Mouse (Mus musculus) myocyte (in vitro differentiated cells): ENCODE results near the gene Ssh2. TPM values are rescaled to one million over a fixed set of nuclear protein-coding genes. Genes with fewer than 3 reads are reported as not detected.
A peak's percentile ranks its signal among the peaks of the same experiment; 100 is the strongest.

Source experiments
- H3K27me3 ChIP-seq: one replicate; pipeline ENCODE4 v1.6.1; 2011; ENCODE audit not compliant: control insufficient read depth, insufficient read depth, insufficient read length
- H3K36me3 ChIP-seq: one replicate; pipeline ENCODE4 v1.6.1; 2011; ENCODE audit not compliant: control insufficient read depth, insufficient read depth
- H3K4me2 ChIP-seq: one replicate; pipeline ENCODE4 v1.6.1; 2011; ENCODE audit warnings: low read depth, control low read depth
- H3K4me3 ChIP-seq: one replicate; pipeline ENCODE4 v1.5.1; 2011; ENCODE audit warnings: mild to moderate bottlenecking, control low read depth, moderate library complexity
- H3K79me2 ChIP-seq: one replicate; pipeline ENCODE4 v1.6.1; 2011; ENCODE audit not compliant: control insufficient read depth, insufficient read depth
- H3ac ChIP-seq: one replicate; pipeline ENCODE4 v1.6.1; 2011; ENCODE audit not compliant: control insufficient read depth, insufficient read length
- CEBPB ChIP-seq: IDR thresholded peaks from 2 replicates; pipeline ENCODE4 v1.6.1; 2011; ENCODE audit warnings: mild to moderate bottlenecking, moderate library complexity; ENCODE audit not compliant: poor library complexity, insufficient read depth, severe bottlenecking
- E2F4 ChIP-seq: IDR thresholded peaks from one replicate; pipeline ENCODE4 v1.6.1; 2011; ENCODE audit warnings: mild to moderate bottlenecking, control low read depth, moderate library complexity; ENCODE audit not compliant: insufficient read depth
- MAX ChIP-seq: IDR thresholded peaks from one replicate; pipeline ENCODE4 v1.6.1; 2011; ENCODE audit warnings: low read depth, mild to moderate bottlenecking, control low read depth
- MYOD1 ChIP-seq, 3 experiments: IDR thresholded peaks; one replicate each; pipeline ENCODE4 v1.6.1; 2011; ENCODE audit warnings: control low read depth in 2 of 3, low read depth in 2 of 3, mild to moderate bottlenecking in 2 of 3, moderate library complexity in 1 of 3; ENCODE audit not compliant: insufficient read length in 2 of 3, control insufficient read depth in 1 of 3
- MYOG ChIP-seq, 3 experiments: IDR thresholded peaks; one replicate each; pipeline ENCODE4 v1.6.1; 2011; ENCODE audit warnings: control low read depth in 2 of 3, low read depth in 2 of 3, mild to moderate bottlenecking in 2 of 3; ENCODE audit not compliant: insufficient read length in 2 of 3, control insufficient read depth in 1 of 3, insufficient read depth in 1 of 3
- POLR2A ChIP-seq: IDR thresholded peaks from one replicate; pipeline ENCODE4 v1.6.1; 2011; ENCODE audit warnings: low read depth, mild to moderate bottlenecking, control low read depth, moderate library complexity; ENCODE audit not compliant: insufficient read length
- POLR2AphosphoS2 ChIP-seq: IDR thresholded peaks from one replicate; pipeline ENCODE4 v1.6.1; 2011; ENCODE audit warnings: low read depth, control low read depth; ENCODE audit not compliant: insufficient read length
- REST ChIP-seq: IDR thresholded peaks from one replicate; pipeline ENCODE4 v1.6.1; 2011; ENCODE audit warnings: mild to moderate bottlenecking, control low read depth, moderate library complexity; ENCODE audit not compliant: insufficient read depth, insufficient read length
- SRF ChIP-seq: IDR thresholded peaks from one replicate; pipeline ENCODE4 v1.6.1; 2011; ENCODE audit warnings: low read depth; ENCODE audit not compliant: control insufficient read depth, insufficient read length
- TCF12 ChIP-seq: IDR thresholded peaks from one replicate; pipeline ENCODE4 v1.6.1; 2011; ENCODE audit warnings: mild to moderate bottlenecking, control low read depth; ENCODE audit not compliant: poor library complexity, insufficient read depth, severe bottlenecking
- TCF3 ChIP-seq: IDR thresholded peaks from one replicate; pipeline ENCODE4 v1.6.1; 2011; ENCODE audit warnings: low read depth, control low read depth; ENCODE audit not compliant: insufficient read length
- USF1 ChIP-seq: IDR thresholded peaks from one replicate; pipeline ENCODE4 v1.6.1; 2011; ENCODE audit warnings: low read depth, mild to moderate bottlenecking, control low read depth, moderate library complexity
- polyA plus RNA-seq: library from polyadenylated mRNA; unstranded; fragments of >200 nt; fragmentation: generic; extraction: Trizol; gene quantifications from one replicate; pipeline ENCODE4 v1.2.1, GENCODE M21; 2012; ENCODE audit warnings: missing spikeins

The Ssh2 gene
- polyA plus RNA-seq, 1 experiment = 4.8 TPM

- Histone ChIP-seq H3K79me2 (no peaks in the 10 kb centered on the region), H3ac (no peak overlapping the region), H3K27me3 (no peaks in the 10 kb centered on the region), H3K36me3 (peaks cover 16% of the 10 kb centered on the region), H3K4me2 (no peak overlapping the region), H3K4me3 (no peak overlapping the region)
- TF ChIP-seq POLR2AphosphoS2 (no peak), TCF12 (no peak), CEBPB (no peak), MYOG (IDR thresholded peaks at IDR 0.05; ENCODE audit: control insufficient read depth in 1 of 3, insufficient read depth in 1 of 3, insufficient read length in 2 of 3, low read depth in 2 of 3) (no peak), POLR2A (no peak)
Measured at GRCm38 (mm10) chr11:77441020-77441419, 224.9 kb downstream of the Ssh2 start.

DNA sequence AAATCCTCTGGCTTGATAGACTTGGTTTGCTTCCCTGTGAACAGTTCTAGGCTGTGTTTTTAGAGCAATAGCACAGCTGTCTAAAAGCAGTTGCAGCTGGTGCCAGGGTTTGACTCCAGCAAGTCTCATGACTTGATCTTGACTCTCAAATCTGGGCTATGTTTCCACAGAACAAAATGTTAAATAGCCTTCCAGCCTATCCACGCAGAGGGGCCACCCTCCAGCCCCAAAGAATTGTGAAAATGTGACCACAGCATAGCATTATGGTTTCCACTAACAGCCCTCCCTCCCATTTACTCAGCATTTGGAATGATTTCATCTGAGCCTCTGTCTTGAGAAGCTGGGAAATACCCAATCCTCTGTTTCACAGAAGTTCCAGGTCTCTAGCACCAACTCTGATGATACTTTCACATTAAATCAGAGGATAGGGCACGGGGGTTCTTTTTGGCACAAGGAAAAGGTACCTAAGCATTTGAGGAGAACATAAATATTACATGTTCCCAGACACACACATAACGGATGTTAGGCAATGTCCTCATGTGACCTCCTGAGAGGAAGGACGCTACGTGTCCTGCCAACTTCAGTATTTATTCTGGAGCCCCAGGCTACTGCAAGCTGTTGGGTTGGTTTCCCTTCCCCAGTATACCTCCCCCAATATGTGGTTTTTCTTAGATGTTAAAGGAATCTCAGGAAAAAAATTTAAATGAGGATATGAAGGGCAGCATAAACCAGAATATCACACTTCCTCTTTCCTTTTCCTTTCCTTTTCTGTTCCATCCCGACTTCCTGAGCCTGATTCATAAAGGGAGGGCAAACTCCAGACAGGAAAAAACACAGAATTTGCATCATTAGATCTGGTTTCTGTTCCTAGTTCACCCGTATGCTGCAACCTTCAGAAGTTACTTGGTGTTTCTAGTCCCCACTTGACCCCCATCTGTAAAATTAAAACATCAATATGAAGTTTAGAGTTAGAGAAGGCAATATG lies 226.4 kb downstream of the Ssh2 start:
- TF ChIP-seq MYOD1 (IDR thresholded peaks at IDR 0.05; ENCODE audit: control insufficient read depth in 1 of 3, insufficient read length in 2 of 3, low read depth in 2 of 3) (peak; percentile 33 to 52 (median 50)), MYOG (IDR thresholded peaks at IDR 0.05; ENCODE audit: control insufficient read depth in 1 of 3, insufficient read depth in 1 of 3, insufficient read length in 2 of 3, low read depth in 2 of 3) (peak in 2 of 3 experiments; percentile 33 to 79), SRF (no peak)
- no peaks in the 10 kb centered on the region for H3K27me3 ChIP-seq
- no peak overlapping the region for H3K4me3 ChIP-seq
- H3K4me2 ChIP-seq = peak overlapping the region; percentile 8
- H3ac ChIP-seq = no peak overlapping the region
- H3K79me2 ChIP-seq = no peaks in the 10 kb centered on the region
- H3K36me3 ChIP-seq = peaks cover 12% of the 10 kb centered on the region

DNA sequence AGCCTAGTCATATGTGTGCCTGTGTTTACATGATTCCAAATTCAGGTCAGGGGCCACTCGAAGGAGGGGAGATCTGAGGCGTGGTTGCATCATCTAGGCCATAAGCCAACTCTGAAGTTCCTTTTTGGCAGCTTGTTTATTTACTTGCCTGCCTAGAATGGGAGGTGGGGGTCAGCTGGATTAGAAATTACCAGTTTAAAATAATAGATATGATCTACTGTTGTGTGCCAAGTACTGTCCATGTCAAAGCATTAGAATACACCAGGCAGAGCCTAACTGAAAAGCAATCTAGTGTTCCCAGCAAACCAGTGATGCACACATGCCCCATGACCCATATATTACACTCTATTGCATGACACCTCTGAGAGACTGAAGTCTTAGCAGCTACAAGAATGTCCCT lies 228.9 kb downstream of the Ssh2 start:
- Histone ChIP-seq H3K36me3 (no peaks in the 10 kb centered on the region), H3ac (no peak overlapping the region), H3K27me3 (no peaks in the 10 kb centered on the region), H3K79me2 (no peaks in the 10 kb centered on the region), H3K4me3 (no peak overlapping the region), H3K4me2 (no peak overlapping the region)
- no peak for TF ChIP-seq REST
- TF ChIP-seq CEBPB = peak; percentile 81

GRCm38 (mm10) chr11:77446628-77447041 lies 230.5 kb downstream of the Ssh2 start:
- no peaks in the 10 kb centered on the region for H3K36me3 ChIP-seq
- H3K27me3 ChIP-seq = no peaks in the 10 kb centered on the region
- H3ac ChIP-seq = no peak overlapping the region
- H3K4me2 ChIP-seq = peak overlapping the region; percentile 35
- TF ChIP-seq SRF (no peak), MYOG (IDR thresholded peaks at IDR 0.05; ENCODE audit: control insufficient read depth in 1 of 3, insufficient read depth in 1 of 3, insufficient read length in 2 of 3, low read depth in 2 of 3) (peak in 1 of 3 experiments; percentile 80), MYOD1 (IDR thresholded peaks at IDR 0.05; ENCODE audit: control insufficient read depth in 1 of 3, insufficient read length in 2 of 3, low read depth in 2 of 3) (peak in 2 of 3 experiments; percentile 48 to 86)
- H3K4me3 ChIP-seq = no peak overlapping the region
- no peaks in the 10 kb centered on the region for H3K79me2 ChIP-seq

DNA sequence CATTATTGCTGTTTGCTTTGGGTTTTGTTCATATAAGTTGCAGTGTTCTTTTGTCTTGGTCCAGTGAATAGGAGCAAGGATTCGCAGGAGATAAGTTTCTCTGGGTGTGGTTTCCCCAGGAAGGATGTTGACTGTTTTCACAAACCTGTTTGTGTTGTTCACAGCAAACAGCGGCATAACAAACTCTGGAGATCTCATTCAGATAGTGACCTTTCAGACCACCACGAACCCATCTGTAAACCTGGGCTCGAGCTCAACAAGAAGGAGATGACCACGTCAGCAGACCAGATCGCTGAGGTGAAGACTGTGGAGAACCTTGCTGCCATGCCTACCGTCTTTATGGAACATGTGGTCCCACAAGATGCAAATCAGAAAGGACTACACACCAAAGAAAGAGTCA lies 233.1 kb downstream of the Ssh2 start:
- no peak overlapping the region for H3K4me2 ChIP-seq
- TF ChIP-seq POLR2AphosphoS2 (no peak), POLR2A (no peak), USF1 (no peak), MYOG (IDR thresholded peaks at IDR 0.05; ENCODE audit: control insufficient read depth in 1 of 3, insufficient read depth in 1 of 3, insufficient read length in 2 of 3, low read depth in 2 of 3) (no peak), TCF3 (no peak), CEBPB (no peak), MAX (no peak), MYOD1 (IDR thresholded peaks at IDR 0.05; ENCODE audit: control insufficient read depth in 1 of 3, insufficient read length in 2 of 3, low read depth in 2 of 3) (no peak), SRF (no peak), TCF12 (no peak), REST (no peak), E2F4 (no peak)
- H3K79me2 ChIP-seq = no peaks in the 10 kb centered on the region
- H3K4me3 ChIP-seq = no peak overlapping the region
- no peak overlapping the region for H3ac ChIP-seq
- H3K36me3 ChIP-seq = no peaks in the 10 kb centered on the region
- no peaks in the 10 kb centered on the region for H3K27me3 ChIP-seq
